Mouse (Mus musculus) megakaryocyte progenitor cell, adult 5-6 weeks (primary cell): Measurements from ENCODE around the gene Gm45015. TPM values are rescaled to one million over a fixed set of nuclear protein-coding genes. Genes with fewer than 3 reads are reported as not detected.
A peak's percentile ranks its signal among the peaks of the same experiment; 100 is the strongest.
"Not testable (repeated sequence)": the region's sequence is repeated elsewhere in the genome, so short reads cannot be mapped to it uniquely, and the experiment has no call there.

Source experiments
- ATAC-seq: replicated peaks from 2 replicates; pipeline ENCODE4 v1.8.0; 2016; ENCODE audit warnings: mild to moderate bottlenecking, moderate TSS enrichment, inconsistent platforms; ENCODE audit not compliant: poor library complexity
- total RNA-seq, 2 experiments: library from RNA; stranded (forward) in 1 of 2; stranded (reverse) in 1 of 2; fragments of 157-497, 149-512 nt in 1 of 2; fragments of 200-1000 nt in 1 of 2; gene quantifications; 2 replicates each; pipeline versions ENCODE4 v1.2.3 to v1.2.4; 2015 to 2017

Gm45015 gene
- total RNA-seq (2015), result not detected in 2 replicates
- total RNA-seq (2017), result not detected in 2 replicates

- no peak for ATAC-seq
Measured at GRCm38 (mm10) chrX:73336740-73337139, at the start of gene Gm45015. Gene Gm45015, minus strand, starts transcription at chrX:73336840.

- ATAC-seq, result no peak
Measured at GRCm38 (mm10) chrX:73384924-73385323, 48.3 kb upstream of the Gm45015 start.

- ATAC-seq, result no peak
Measured at GRCm38 (mm10) chrX:73384419-73384818, 47.8 kb upstream of the Gm45015 start.

GRCm38 (mm10) chrX:73363291-73363690 is 26.7 kb upstream of the Gm45015 start:
- ATAC-seq, result peak; percentile 81

GRCm38 (mm10) chrX:73356719-73357118 is 20.1 kb upstream of the Gm45015 start:
- peak; percentile 56 for ATAC-seq

GRCm38 (mm10) chrX:73356163-73356562 is 19.5 kb upstream of the Gm45015 start:
- peak; percentile 90 for ATAC-seq

- no peak for ATAC-seq
Measured at GRCm38 (mm10) chrX:73344346-73344745, 7.7 kb upstream of the Gm45015 start.

- ATAC-seq, result peak; percentile 58
Measured at GRCm38 (mm10) chrX:73343802-73344201, 7.2 kb upstream of the Gm45015 start.

- ATAC-seq, result peak; percentile 9; the same call in 1 of the 2 replicates
Measured at GRCm38 (mm10) chrX:73342941-73343735, 6.5 kb upstream of the Gm45015 start.

- ATAC-seq, result peak; percentile 93
Measured at GRCm38 (mm10) chrX:73342483-73342895, 5.8 kb upstream of the Gm45015 start, which contains the start of gene Zfp275. Gene Zfp275, plus strand, starts transcription at chrX:73342621.

GRCm38 (mm10) chrX:73342068-73342467 is 5.4 kb upstream of the Gm45015 start:
- ATAC-seq, result no peak

- ATAC-seq, result 0 out of 2 replicates have a peak, but pooled peaks have one; percentile 11
Measured at GRCm38 (mm10) chrX:73341473-73341872, 4.8 kb upstream of the Gm45015 start.

GRCm38 (mm10) chrX:73333548-73333947 is 3.1 kb downstream of the Gm45015 start:
- no peak for ATAC-seq

GRCm38 (mm10) chrX:73327215-73327614 is 9.4 kb downstream of the Gm45015 start:
- peak; percentile 50 for ATAC-seq

GRCm38 (mm10) chrX:73321029-73321428 is 15.6 kb downstream of the Gm45015 start:
- no peak for ATAC-seq

- ATAC-seq, result peak; percentile 75
Measured at GRCm38 (mm10) chrX:73312522-73312921, 24.1 kb downstream of the Gm45015 start.

- ATAC-seq, result not testable (repeated sequence)
Measured at GRCm38 (mm10) chrX:73295745-73296144, 40.9 kb downstream of the Gm45015 start.

GRCm38 (mm10) chrX:73292876-73293275 is 43.8 kb downstream of the Gm45015 start, which contains the start of the genes Xlr5a and Xlr5c:
Gene Xlr5a, minus strand, starts transcription at chrX:73292976.
Gene Xlr5c, minus strand, starts transcription at chrX:73292976.
- not testable (repeated sequence) for ATAC-seq
